Mouse (Mus musculus) heart, postnatal 0 days (tissue): ENCODE data around the gene Ust.

Source experiments
- CTCF ChIP-seq: IDR thresholded peaks from 2 replicates; pipeline ENCODE4 v1.5.1; 2016; ENCODE audit warnings: antibody characterized with exemption, control low read depth, low read depth
- EP300 ChIP-seq: IDR thresholded peaks from 2 replicates; pipeline ENCODE4 v1.6.1; 2016; ENCODE audit warnings: antibody characterized with exemption, low read depth

DNA sequence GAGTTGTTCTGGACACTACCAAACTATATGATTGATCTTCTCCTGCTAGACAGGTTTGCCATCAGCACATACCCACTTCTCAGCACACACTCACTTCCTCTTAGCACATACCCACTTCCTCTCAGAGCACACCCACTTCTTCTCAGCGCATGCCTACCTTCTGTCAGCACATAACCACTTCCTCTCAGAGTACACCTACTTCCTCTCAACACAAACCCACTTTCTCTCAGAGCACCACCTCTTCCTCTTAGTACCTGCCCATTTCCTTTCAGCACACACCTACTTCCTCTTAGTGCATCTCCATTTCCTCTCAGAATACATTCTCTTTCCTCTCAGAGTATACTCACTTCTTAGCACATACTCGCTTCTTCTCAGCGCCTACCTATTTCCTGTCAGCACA, 16.8 kb upstream of the Ust start:
- TF ChIP-seq CTCF (no peak), EP300 (no peak)
